Mouse (Mus musculus) limb, embryonic 11.5 days (tissue): ENCODE data around the gene Ppfia3. TPM values are rescaled to one million over a fixed set of nuclear protein-coding genes. Genes with fewer than 3 reads are reported as not detected.

Experiments used
- ATAC-seq: fragments of 200-750 bp; cut with Nextera tagmentation; 2 replicates; pipeline ENCODE4 v1.8.0; 2017; ENCODE audit warnings: low read depth; ENCODE audit not compliant: insufficient number of reproducible peaks, low FRiP score, low TSS enrichment
- DNase-seq: peaks from one replicate; pipeline ENCODE4 v3.0.0-alpha.2; 2015; ENCODE audit warnings: low spot score
- H3K27ac ChIP-seq: fragments of 300-500 bp; sonication (generic); replicated peaks from 2 replicates; pipeline ENCODE4 v1.5.1; 2014; ENCODE audit warnings: low read depth, mild to moderate bottlenecking, low read length
- H3K27me3 ChIP-seq: fragments of 300-500 bp; sonication (generic); 2 replicates; pipeline ENCODE4 v1.6.1; 2014; ENCODE audit warnings: mild to moderate bottlenecking, low read length, mixed read lengths; ENCODE audit not compliant: control insufficient read depth, insufficient read depth
- H3K36me3 ChIP-seq: fragments of 300-500 bp; sonication (generic); 2 replicates; pipeline ENCODE4 v1.6.1; 2014; ENCODE audit warnings: mild to moderate bottlenecking, low read length, moderate library complexity, mixed read lengths; ENCODE audit not compliant: control insufficient read depth, insufficient read depth
- H3K4me1 ChIP-seq: fragments of 300-500 bp; sonication (generic); 2 replicates; pipeline ENCODE4 v1.6.1; 2014; ENCODE audit warnings: low read length, mixed read lengths; ENCODE audit not compliant: control insufficient read depth, insufficient read depth
- H3K4me2 ChIP-seq: fragments of 300-500 bp; sonication (generic); 2 replicates; pipeline ENCODE4 v1.6.1; 2014; ENCODE audit warnings: low read depth, mild to moderate bottlenecking, moderate library complexity; ENCODE audit not compliant: severe bottlenecking
- H3K4me3 ChIP-seq: fragments of 300-500 bp; sonication (generic); 2 replicates; pipeline ENCODE4 v1.5.1; 2014; ENCODE audit warnings: low read depth, low read length
- H3K9ac ChIP-seq: fragments of 300-500 bp; sonication (generic); 2 replicates; pipeline ENCODE4 v1.6.1; 2014; ENCODE audit warnings: mild to moderate bottlenecking, low read length
- H3K9me3 ChIP-seq: fragments of 300-500 bp; sonication (generic); 2 replicates; pipeline ENCODE4 v1.6.1; 2016; ENCODE audit warnings: low read length; ENCODE audit not compliant: control insufficient read depth
- WGBS: fragments of 180-500 bp; shearing (Covaris S2); extraction: QIAGEN DNeasy Blood & Tissue Kit; methylation state at CpG from one replicate; pipeline ENCODE4 v1.1.7; 2014; 5-methylcytosine and 5-hydroxymethylcytosine counted together
- polyA plus RNA-seq: library from polyadenylated mRNA; unstranded; fragments of >200 nt; fragmentation: Nextera tagmentation; extraction: Ambion mirVana; gene quantifications from 2 replicates; pipeline ENCODE4 v1.2.1, GENCODE M21; 2014

Gene Ppfia3
- polyA plus RNA-seq, 1 experiment from 2014 or later: 6.1 TPM

DNA sequence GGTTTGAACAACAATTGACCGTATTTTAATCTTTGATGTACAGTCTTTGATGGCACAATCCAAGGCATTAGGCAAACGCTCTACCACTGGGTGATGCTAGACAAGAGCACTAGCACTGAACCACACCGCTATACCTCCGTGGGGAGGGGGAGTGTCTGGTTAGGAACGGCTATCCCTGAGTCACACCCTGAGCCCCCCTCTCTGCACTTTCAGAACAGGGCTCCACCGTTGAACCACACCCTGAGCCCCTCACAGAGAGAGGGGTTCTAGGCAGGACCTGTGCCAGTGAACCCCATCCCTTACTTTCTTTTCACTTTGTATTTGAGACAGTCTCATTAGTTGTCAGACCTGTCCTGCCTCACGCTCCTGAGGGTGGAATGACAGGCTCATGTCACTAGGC, 41.5 kb upstream of the Ppfia3 start:
- DNase-seq (no peak), ATAC-seq (no peak)
- peaks cover 69% of the 10 kb centered on the region for H3K27me3 ChIP-seq
- no peak overlapping the region for H3K27ac ChIP-seq
- H3K4me3 ChIP-seq: no peak overlapping the region
- no peak overlapping the region for H3K4me2 ChIP-seq
- H3K4me1 ChIP-seq: 0 out of 2 replicates have a peak, but pooled peaks cover 3% of the 10 kb centered on the region
- H3K9ac ChIP-seq: no peak overlapping the region
- H3K9me3 ChIP-seq: no peaks in the 10 kb centered on the region
- H3K36me3 ChIP-seq: no peaks in the 10 kb centered on the region
- WGBS: 78% methylated on average over 7 of the region's 7 CpGs

GRCm38 (mm10) chr7:45407836-45408235, 41.0 kb upstream of the Ppfia3 start:
- H3K4me3 ChIP-seq: no peak overlapping the region
- 0 out of 2 replicates have a peak, but pooled peaks cover 3% of the 10 kb centered on the region for H3K4me1 ChIP-seq
- H3K27me3 ChIP-seq: peaks cover 64% of the 10 kb centered on the region
- H3K9ac ChIP-seq: no peak overlapping the region
- DNase-seq: no peak
- H3K27ac ChIP-seq: no peak overlapping the region
- WGBS: 83% methylated on average over 10 of the region's 10 CpGs
- no peak overlapping the region for H3K4me2 ChIP-seq
- H3K36me3 ChIP-seq: no peaks in the 10 kb centered on the region
- no peak for ATAC-seq
- H3K9me3 ChIP-seq: no peaks in the 10 kb centered on the region

- Histone ChIP-seq H3K36me3 (no peaks in the 10 kb centered on the region), H3K4me2 (peak overlapping the region; percentile 52), H3K9me3 (no peaks in the 10 kb centered on the region), H3K27me3 (peaks cover 54% of the 10 kb centered on the region), H3K4me1 (0 out of 2 replicates have a peak, but pooled peaks cover 3% of the 10 kb centered on the region), H3K4me3 (peak overlapping the region; percentile 29), H3K27ac (no peak overlapping the region), H3K9ac (peak overlapping the region; percentile 30; the same call in 1 of the 2 replicates)
- ATAC-seq (no peak; the same call in 1 of the 2 replicates), DNase-seq (peak; percentile 56)
- WGBS: 1% methylated on average over 112 of the region's 114 CpGs
Measured at GRCm38 (mm10) chr7:45406157-45407156, 39.6 kb upstream of the Ppfia3 start.

DNA sequence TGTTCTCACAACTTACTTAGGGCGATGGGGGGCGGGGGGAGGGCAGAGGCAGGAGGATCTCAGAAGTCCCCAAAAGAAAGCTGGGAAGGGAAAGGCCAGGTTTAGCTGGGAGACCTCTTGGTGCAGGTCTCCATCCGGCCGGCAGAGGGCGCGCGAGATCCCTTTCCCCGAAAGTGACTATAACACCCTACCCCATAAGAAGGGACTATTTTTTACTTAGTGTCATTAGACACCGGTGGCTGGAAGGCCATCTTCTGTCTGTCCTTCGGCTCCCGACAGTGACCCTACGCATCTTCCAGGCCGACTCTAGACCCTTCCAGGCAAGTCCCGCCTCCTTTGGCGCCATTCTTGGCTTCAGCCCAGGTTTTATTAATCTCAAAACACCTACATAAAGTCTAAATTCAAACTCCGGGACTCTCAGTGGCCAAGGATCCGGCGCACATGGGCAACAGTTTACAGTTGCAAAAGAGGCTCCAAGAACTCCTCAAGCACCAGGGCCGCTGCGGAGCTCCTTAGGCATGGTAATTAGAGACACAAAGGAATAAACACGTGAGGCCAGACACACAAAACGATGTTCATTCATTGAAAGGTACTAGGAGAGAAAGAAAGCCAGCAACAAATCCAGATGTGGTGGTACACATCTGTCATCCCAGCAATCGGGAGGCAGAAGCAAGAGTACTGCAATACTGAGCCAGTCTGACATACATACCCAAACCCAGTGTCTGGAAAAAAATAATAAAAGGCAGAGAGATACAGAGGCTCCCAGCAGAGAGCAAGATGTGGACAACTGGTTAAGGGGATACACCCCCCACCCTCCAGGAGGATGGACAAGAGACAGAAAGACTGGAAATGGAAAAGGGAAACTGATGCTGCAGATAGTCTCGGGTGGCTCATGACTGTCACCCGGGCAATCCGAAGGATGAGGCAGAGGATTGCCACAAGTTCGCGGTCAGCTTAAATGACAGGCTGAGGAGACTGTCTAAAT, 38.6 kb upstream of the Ppfia3 start, which contains the start of gene Kcna7:
TSS of gene Kcna7 (plus strand) at position 563 of the 985 bp plus-strand sequence.
- peak within 1 kb of the TSS; percentile 52 for H3K4me2 ChIP-seq
- WGBS: 12% methylated on average over 28 of the region's 28 CpGs
- peak; percentile 74 for DNase-seq
- no peak within 1 kb of the TSS for H3K27ac ChIP-seq
- H3K9ac ChIP-seq: peak within 1 kb of the TSS; percentile 30; the same call in 1 of the 2 replicates
- 0 out of 2 replicates have a peak, but pooled peaks cover 3% of the 10 kb centered on the region for H3K4me1 ChIP-seq
- peak within 1 kb of the TSS; percentile 29 for H3K4me3 ChIP-seq
- H3K36me3 ChIP-seq: no peaks in the 10 kb centered on the region
- H3K9me3 ChIP-seq: no peaks in the 10 kb centered on the region
- peaks cover 47% of the 10 kb centered on the region for H3K27me3 ChIP-seq
- no peak for ATAC-seq

DNA sequence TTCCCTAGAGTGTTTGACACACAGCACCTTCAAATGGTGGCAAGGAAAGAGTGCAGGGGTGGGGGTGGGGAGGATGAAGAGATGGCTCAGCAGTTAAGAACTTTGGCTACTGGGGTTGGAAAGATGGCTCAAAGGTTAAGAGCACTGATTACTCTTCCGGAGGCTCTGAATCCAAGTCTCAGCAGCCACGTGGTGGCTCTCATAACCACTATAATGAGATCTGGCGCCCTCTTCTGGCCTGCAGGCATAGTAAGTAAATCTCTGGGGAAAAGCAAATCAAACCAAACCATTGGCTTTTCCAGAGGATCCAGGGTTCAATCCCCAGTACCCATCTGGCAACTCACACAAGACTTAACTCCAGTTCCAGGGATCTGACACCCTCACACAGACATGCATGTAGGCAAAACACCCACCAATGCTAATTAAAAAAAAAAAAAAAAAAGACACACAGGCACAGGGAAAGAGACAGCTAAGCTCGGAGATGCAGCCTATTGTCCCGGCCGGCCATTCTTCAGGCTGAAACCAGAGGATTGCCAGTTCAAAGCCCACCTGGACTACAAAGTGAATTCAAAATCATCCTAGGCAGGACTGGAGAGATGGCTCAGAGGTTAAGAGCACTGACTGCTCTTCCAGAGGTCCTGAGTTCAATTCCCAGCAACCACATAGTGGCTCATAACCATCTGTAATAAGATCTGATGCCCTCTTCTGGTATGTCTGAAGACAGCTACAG, 36.9 kb upstream of the Ppfia3 start:
- no peak overlapping the region for H3K27ac ChIP-seq
- ATAC-seq (no peak), DNase-seq (peak; percentile 84)
- 45% methylated on average over 6 of the region's 6 CpGs for WGBS
- no peak overlapping the region for H3K4me2 ChIP-seq
- H3K9ac ChIP-seq: no peak overlapping the region
- 0 out of 2 replicates have a peak, but pooled peaks cover 3% of the 10 kb centered on the region for H3K4me1 ChIP-seq
- no peaks in the 10 kb centered on the region for H3K9me3 ChIP-seq
- H3K27me3 ChIP-seq: peaks cover 36% of the 10 kb centered on the region
- no peak overlapping the region for H3K4me3 ChIP-seq
- no peaks in the 10 kb centered on the region for H3K36me3 ChIP-seq

DNA sequence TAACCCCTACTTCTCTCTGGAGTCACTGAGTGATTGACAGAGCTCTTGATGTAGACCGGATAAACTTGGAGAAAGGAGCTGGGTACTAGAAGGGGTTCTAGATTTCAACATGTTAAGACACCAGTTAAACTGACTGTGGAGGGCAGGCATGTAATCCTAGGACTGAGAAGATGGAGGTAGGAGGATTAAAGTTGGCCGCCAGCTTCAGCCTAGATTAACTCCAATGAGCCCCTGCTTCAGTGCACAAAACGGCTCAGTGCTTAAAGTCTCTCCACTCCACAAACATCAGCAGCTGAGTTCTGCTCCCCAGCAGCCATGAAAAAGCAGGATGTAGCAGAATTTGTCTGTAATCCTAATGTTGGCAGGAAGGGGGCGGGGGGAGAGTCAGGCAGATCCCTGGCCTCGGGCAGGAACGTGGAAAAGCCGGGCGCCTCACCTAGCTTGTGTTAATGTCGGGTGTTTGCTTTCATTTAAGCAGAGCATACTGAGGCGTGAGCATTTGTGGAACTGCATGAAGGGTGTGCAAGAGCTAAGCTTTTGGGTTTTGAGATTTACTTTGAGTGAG, 34.8 kb upstream of the Ppfia3 start:
- WGBS: 82% methylated on average over 10 of the region's 10 CpGs
- H3K27me3 ChIP-seq: peaks cover 15% of the 10 kb centered on the region
- no peak overlapping the region for H3K9ac ChIP-seq
- no peaks in the 10 kb centered on the region for H3K36me3 ChIP-seq
- no peaks in the 10 kb centered on the region for H3K9me3 ChIP-seq
- ATAC-seq (no peak), DNase-seq (no peak)
- 0 out of 2 replicates have a peak, but pooled peaks cover 3% of the 10 kb centered on the region for H3K4me1 ChIP-seq
- H3K27ac ChIP-seq: no peak overlapping the region
- H3K4me2 ChIP-seq: no peak overlapping the region
- no peak overlapping the region for H3K4me3 ChIP-seq

DNA sequence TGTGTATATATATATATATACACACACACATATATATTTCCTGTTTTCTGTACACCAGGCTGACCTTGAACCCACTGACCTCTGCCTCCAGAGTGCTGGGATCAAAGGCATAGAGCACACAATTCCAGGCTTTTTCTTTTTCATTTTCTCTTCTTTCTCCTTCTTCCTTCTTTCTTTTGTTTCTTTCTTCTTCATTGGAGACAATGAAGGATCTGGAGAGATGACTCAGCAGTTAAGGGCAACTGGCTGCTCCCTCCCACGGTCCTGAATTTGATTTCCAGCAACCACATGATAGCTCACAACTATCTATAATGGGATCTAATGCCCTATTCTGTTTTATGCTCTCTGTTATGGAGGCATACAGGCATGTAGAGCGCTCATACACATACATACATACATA, 30.0 kb upstream of the Ppfia3 start:
- H3K9ac ChIP-seq: no peak overlapping the region
- no peak overlapping the region for H3K4me2 ChIP-seq
- no peak overlapping the region for H3K27ac ChIP-seq
- ATAC-seq (no peak), DNase-seq (no peak)
- H3K9me3 ChIP-seq: no peaks in the 10 kb centered on the region
- H3K36me3 ChIP-seq: peaks cover 5% of the 10 kb centered on the region; the same call in 1 of the 2 replicates
- WGBS: 83% methylated on average over 2 of the region's 2 CpGs
- H3K4me1 ChIP-seq: peaks cover 15% of the 10 kb centered on the region
- no peak overlapping the region for H3K4me3 ChIP-seq
- H3K27me3 ChIP-seq: no peaks in the 10 kb centered on the region
